Mouse (Mus musculus) layer of hippocampus, postnatal 25 days (tissue): Measurements from ENCODE around the gene Gon7. TPM values are rescaled to one million over a fixed set of nuclear protein-coding genes. Genes with fewer than 3 reads are reported as not detected.

Experiments
- DNase-seq, 2 experiments: peaks; one replicate each; pipeline ENCODE4 v3.0.0; 2022; ENCODE audit warnings: mixed read lengths in 2 of 2, low spot score in 1 of 2; ENCODE audit errors: extremely low spot score in 1 of 2
- total RNA-seq, 2 experiments: library from RNA; stranded (reverse); gene quantifications; 2 replicates each; pipeline ENCODE4 v1.2.3; 2021

The Gon7 gene
- total RNA-seq, 2 experiments from 2014 or later: 13.6 to 15.7 TPM

GRCm38 (mm10) chr12:102743589-102744574 lies 13.7 kb downstream of the Gon7 start, which contains the start of the genes Moap1 and Tmem251:
TSS of gene Moap1 (minus strand) at chr12:102743661.
TSS of gene Tmem251 (plus strand) at chr12:102743762.
- DNase-seq: peak; percentile 79 to 87

- no peak for DNase-seq
Measured at GRCm38 (mm10) chr12:102743036-102743588, 14.5 kb downstream of the Gon7 start.

GRCm38 (mm10) chr12:102742056-102742455 lies 15.5 kb downstream of the Gon7 start:
- DNase-seq: no peak

- no peak for DNase-seq
Measured at GRCm38 (mm10) chr12:102740285-102740684, 17.3 kb downstream of the Gon7 start.

GRCm38 (mm10) chr12:102739096-102739495 lies 18.5 kb downstream of the Gon7 start:
- no peak for DNase-seq

GRCm38 (mm10) chr12:102733381-102733780 lies 24.2 kb downstream of the Gon7 start:
- peak in 1 of 2 experiments; percentile 48 for DNase-seq

- peak in 1 of 2 experiments; percentile 33 for DNase-seq
Measured at GRCm38 (mm10) chr12:102730798-102731619, 26.6 kb downstream of the Gon7 start.

- peak; percentile 44 to 62 for DNase-seq
Measured at GRCm38 (mm10) chr12:102729855-102730797, 27.5 kb downstream of the Gon7 start.

- no peak for DNase-seq
Measured at GRCm38 (mm10) chr12:102725761-102726175, 31.8 kb downstream of the Gon7 start.

- no peak for DNase-seq
Measured at GRCm38 (mm10) chr12:102725146-102725545, 32.5 kb downstream of the Gon7 start.

GRCm38 (mm10) chr12:102723861-102724260 lies 33.7 kb downstream of the Gon7 start:
- no peak for DNase-seq

GRCm38 (mm10) chr12:102722966-102723365 lies 34.6 kb downstream of the Gon7 start:
- DNase-seq: no peak

- no peak for DNase-seq
Measured at GRCm38 (mm10) chr12:102722451-102722850, 35.2 kb downstream of the Gon7 start.

- DNase-seq: peak in 1 of 2 experiments; percentile 59
Measured at GRCm38 (mm10) chr12:102719552-102720315, 37.9 kb downstream of the Gon7 start.

GRCm38 (mm10) chr12:102714654-102715395 lies 42.8 kb downstream of the Gon7 start:
- no peak for DNase-seq

GRCm38 (mm10) chr12:102714116-102714515 lies 43.5 kb downstream of the Gon7 start:
- DNase-seq: no peak

- DNase-seq: no peak
Measured at GRCm38 (mm10) chr12:102713153-102713865, 44.3 kb downstream of the Gon7 start.
